Mouse (Mus musculus) liver, postnatal 0 days (tissue): ENCODE results near the gene Gm1604a. TPM values are rescaled to one million over a fixed set of nuclear protein-coding genes. Genes with fewer than 3 reads are reported as not detected.
"Not testable (repeated sequence)": the region's sequence is repeated elsewhere in the genome, so short reads cannot be mapped to it uniquely, and the experiment has no call there.

Source experiments
- ATAC-seq: fragments of 200-750 bp; cut with Nextera tagmentation; 2 replicates; pipeline ENCODE4 v1.8.0; 2017; ENCODE audit warnings: mild to moderate bottlenecking, moderate library complexity
- DNase-seq: peaks from one replicate; pipeline ENCODE4 v3.0.0-alpha.2; 2016
- H3K27ac ChIP-seq: fragments of 300-500 bp; sonication (generic); 2 replicates; pipeline ENCODE4 v1.5.1; 2014; ENCODE audit warnings: antibody characterized with exemption, moderate library complexity, mild to moderate bottlenecking, low read depth
- H3K27me3 ChIP-seq: fragments of 300-500 bp; sonication (generic); 2 replicates; pipeline ENCODE4 v1.6.1; 2014; ENCODE audit warnings: low read length, control low read depth, mixed read lengths; ENCODE audit not compliant: insufficient read depth
- H3K36me3 ChIP-seq: fragments of 300-500 bp; sonication (generic); replicated peaks from 2 replicates; pipeline ENCODE4 v1.6.1; 2014; ENCODE audit warnings: mild to moderate bottlenecking, control low read depth, low read length, moderate library complexity, mixed read lengths; ENCODE audit not compliant: insufficient read depth
- H3K4me1 ChIP-seq: fragments of 300-500 bp; sonication (generic); 2 replicates; pipeline ENCODE4 v1.6.1; 2014; ENCODE audit warnings: antibody characterized with exemption, mild to moderate bottlenecking, control low read depth; ENCODE audit not compliant: insufficient read depth
- H3K4me2 ChIP-seq: fragments of 300-500 bp; sonication (generic); 2 replicates; pipeline ENCODE4 v1.6.1; 2014; ENCODE audit warnings: low read depth, mild to moderate bottlenecking, low read length, moderate library complexity, mixed read lengths
- H3K4me3 ChIP-seq: fragments of 300-500 bp; sonication (generic); 2 replicates; pipeline ENCODE4 v1.5.1; 2014; ENCODE audit warnings: low read depth, low read length
- H3K9ac ChIP-seq: fragments of 300-500 bp; sonication (generic); replicated peaks from 2 replicates; pipeline ENCODE4 v1.6.1; 2014; ENCODE audit warnings: mild to moderate bottlenecking, moderate library complexity
- H3K9me3 ChIP-seq: fragments of 300-500 bp; sonication (generic); 2 replicates; pipeline ENCODE4 v1.6.1; 2016; ENCODE audit warnings: mild to moderate bottlenecking, control low read depth, low read length, mixed read lengths
- WGBS: fragments of 180-500 bp; shearing (Covaris S2); extraction: QIAGEN DNeasy Blood & Tissue Kit; methylation state at CpG from one replicate; pipeline ENCODE4 v1.1.7; 2014; ENCODE audit not compliant: insufficient replicate concordance; 5-methylcytosine and 5-hydroxymethylcytosine counted together
- polyA plus RNA-seq: library from polyadenylated mRNA; unstranded; fragments of >200 nt; fragmentation: Nextera tagmentation; extraction: Ambion mirVana; gene quantifications from 2 replicates; pipeline ENCODE4 v1.2.1, GENCODE M21; 2015

Gm1604a gene
- polyA plus RNA-seq, 1 experiment from 2014 or later, result 0.39 TPM

- not testable (repeated sequence) for DNase-seq, ATAC-seq, H3K9ac ChIP-seq, H3K4me2 ChIP-seq, H3K9me3 ChIP-seq, H3K4me3 ChIP-seq, H3K27me3 ChIP-seq, H3K36me3 ChIP-seq, H3K27ac ChIP-seq, H3K4me1 ChIP-seq
- WGBS, result no CpG with 5 or more reads among the region's 3 CpGs
Observed at GRCm38 (mm10) chr17:7003392-7003791, 22.0 kb upstream of the Gm1604a start.

GRCm38 (mm10) chr17:7005646-7006045, 19.7 kb upstream of the Gm1604a start:
- ATAC-seq, result not testable (repeated sequence)

GRCm38 (mm10) chr17:7008885-7009284, 16.5 kb upstream of the Gm1604a start:
- not testable (repeated sequence) for H3K27ac ChIP-seq, H3K27me3 ChIP-seq, H3K9ac ChIP-seq, H3K9me3 ChIP-seq, H3K4me1 ChIP-seq, ATAC-seq, H3K4me2 ChIP-seq, H3K36me3 ChIP-seq, H3K4me3 ChIP-seq, DNase-seq

More at GRCm38 (mm10) chr17:7005646-7006045, 19.7 kb upstream of the Gm1604a start:
- not testable (repeated sequence) for H3K9ac ChIP-seq, H3K4me2 ChIP-seq, H3K9me3 ChIP-seq, DNase-seq, H3K27ac ChIP-seq, H3K4me3 ChIP-seq, H3K4me1 ChIP-seq, H3K36me3 ChIP-seq, H3K27me3 ChIP-seq
- WGBS, result 51% methylated on average over 3 of the region's 4 CpGs

GRCm38 (mm10) chr17:7009440-7009839, 15.9 kb upstream of the Gm1604a start:
- not testable (repeated sequence) for H3K4me2 ChIP-seq, H3K27me3 ChIP-seq, H3K9ac ChIP-seq, H3K9me3 ChIP-seq, ATAC-seq, H3K4me3 ChIP-seq, H3K27ac ChIP-seq, H3K4me1 ChIP-seq, DNase-seq, H3K36me3 ChIP-seq
- WGBS, result no CpG with 5 or more reads among the region's 7 CpGs

GRCm38 (mm10) chr17:7009901-7010300, 15.5 kb upstream of the Gm1604a start:
- not testable (repeated sequence) for H3K27ac ChIP-seq, H3K9me3 ChIP-seq, H3K36me3 ChIP-seq, DNase-seq, ATAC-seq, H3K4me3 ChIP-seq, H3K9ac ChIP-seq, H3K4me1 ChIP-seq, H3K27me3 ChIP-seq, H3K4me2 ChIP-seq
- 34% methylated on average over 4 of the region's 9 CpGs for WGBS

- not testable (repeated sequence) for H3K9me3 ChIP-seq, H3K4me1 ChIP-seq, H3K4me3 ChIP-seq, H3K4me2 ChIP-seq, H3K36me3 ChIP-seq, H3K27ac ChIP-seq, DNase-seq, ATAC-seq, H3K9ac ChIP-seq, H3K27me3 ChIP-seq
- WGBS, result no CpG with 5 or more reads among the region's 1 CpGs
Observed at GRCm38 (mm10) chr17:7014190-7014589, 11.2 kb upstream of the Gm1604a start.

- H3K4me2 ChIP-seq, H3K27me3 ChIP-seq, ATAC-seq, H3K4me3 ChIP-seq, DNase-seq, H3K4me1 ChIP-seq, H3K9me3 ChIP-seq, H3K9ac ChIP-seq, H3K36me3 ChIP-seq, H3K27ac ChIP-seq: not testable (repeated sequence)
- WGBS, result 69% methylated on average over 3 of the region's 14 CpGs
Observed at GRCm38 (mm10) chr17:7025764-7026346, 487 bp downstream of the Gm1604a start.

GRCm38 (mm10) chr17:7030204-7030603, 4.8 kb downstream of the Gm1604a start:
- WGBS, result 53% methylated on average over 5 of the region's 7 CpGs
- ATAC-seq, H3K4me2 ChIP-seq: not testable (repeated sequence)

GRCm38 (mm10) chr17:7030622-7031174, 5.3 kb downstream of the Gm1604a start:
- H3K27ac ChIP-seq, H3K4me1 ChIP-seq, H3K27me3 ChIP-seq, H3K9me3 ChIP-seq, H3K4me2 ChIP-seq, ATAC-seq, H3K9ac ChIP-seq, DNase-seq, H3K36me3 ChIP-seq, H3K4me3 ChIP-seq: not testable (repeated sequence)
- WGBS, result 73% methylated on average over 3 of the region's 6 CpGs

More at GRCm38 (mm10) chr17:7030204-7030603, 4.8 kb downstream of the Gm1604a start:
- not testable (repeated sequence) for H3K9me3 ChIP-seq, H3K4me3 ChIP-seq, H3K27ac ChIP-seq, H3K9ac ChIP-seq, H3K27me3 ChIP-seq, H3K36me3 ChIP-seq, DNase-seq, H3K4me1 ChIP-seq
